Mouse (Mus musculus): Measurements from ENCODE around the gene Zc3hav1. TPM values are rescaled to one million over a fixed set of nuclear protein-coding genes. Genes with fewer than 3 reads are reported as not detected.
"Not testable (repeated sequence)": the region's sequence is repeated elsewhere in the genome, so short reads cannot be mapped to it uniquely, and the experiment has no call there.

The Zc3hav1 gene
- polyA plus RNA-seq, 1 experiment from 2014 or later = 1.5 TPM

GRCm38 (mm10) chr6:38358253-38359027 is 4.0 kb upstream of the Zc3hav1 start:
- 79% methylated on average over 8 of the region's 8 CpGs for WGBS
- H3K36me3 ChIP-seq = no peaks in the 10 kb centered on the region
- H3K4me3 ChIP-seq = no peak overlapping the region
- no peak overlapping the region for H3K27ac ChIP-seq
- H3K4me1 ChIP-seq = peaks cover 23% of the 10 kb centered on the region
- no peaks in the 10 kb centered on the region for H3K9me3 ChIP-seq (replicated peaks)
- DNase-seq (ENCODE audit: low spot score) = no peak
- peaks cover 49% of the 10 kb centered on the region for H3K27me3 ChIP-seq (ENCODE audit: low read depth, poor library complexity, severe bottlenecking)

DNA sequence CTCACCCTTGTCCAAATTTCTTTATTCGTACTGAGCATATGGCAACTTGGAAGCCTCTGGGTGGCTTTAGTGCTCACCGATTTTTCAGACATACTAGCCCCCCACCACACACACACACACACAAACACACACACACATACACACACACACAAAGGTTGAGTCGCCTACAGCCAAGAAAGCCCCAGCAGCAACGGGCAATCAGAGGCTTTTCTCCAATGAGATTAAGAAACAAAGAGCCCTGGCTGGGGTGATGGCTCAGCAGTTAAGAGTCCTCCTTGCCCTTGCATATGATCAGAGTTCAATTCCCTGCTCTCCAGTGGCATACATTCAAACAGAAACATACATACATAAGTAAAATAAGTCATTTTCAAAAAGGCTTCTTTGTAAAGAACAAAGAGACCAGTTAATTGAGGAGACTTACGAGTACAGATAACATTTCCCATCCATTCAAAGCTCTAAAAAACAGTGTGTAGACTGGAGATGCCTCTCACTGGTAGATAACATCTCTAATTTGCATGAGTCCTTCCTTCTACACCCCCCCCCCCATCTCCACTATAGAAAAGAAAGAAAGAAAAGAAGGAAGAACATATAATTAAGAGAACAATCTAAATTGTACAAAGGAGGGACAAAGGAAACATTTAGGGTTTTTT is 3.3 kb upstream of the Zc3hav1 start:
- WGBS = 61% methylated on average over 5 of the region's 5 CpGs
- Histone ChIP-seq H3K27me3 (ENCODE audit: low read depth, poor library complexity, severe bottlenecking) (peaks cover 56% of the 10 kb centered on the region), H3K4me1 (peaks cover 26% of the 10 kb centered on the region), H3K4me3 (no peak overlapping the region), H3K9me3 (replicated peaks) (no peaks in the 10 kb centered on the region), H3K36me3 (no peaks in the 10 kb centered on the region), H3K27ac (no peak overlapping the region)
- DNase-seq (ENCODE audit: low spot score) = no peak

GRCm38 (mm10) chr6:38356661-38357433 is 2.4 kb upstream of the Zc3hav1 start:
- Histone ChIP-seq H3K4me1 (peaks cover 26% of the 10 kb centered on the region), H3K27me3 (ENCODE audit: low read depth, poor library complexity, severe bottlenecking) (peaks cover 65% of the 10 kb centered on the region)
- H3K9me3 ChIP-seq (replicated peaks); H3K36me3 ChIP-seq; H3K4me3 ChIP-seq; DNase-seq (ENCODE audit: low spot score); H3K27ac ChIP-seq: not testable (repeated sequence)
- WGBS = 81% methylated on average over 15 of the region's 15 CpGs

DNA sequence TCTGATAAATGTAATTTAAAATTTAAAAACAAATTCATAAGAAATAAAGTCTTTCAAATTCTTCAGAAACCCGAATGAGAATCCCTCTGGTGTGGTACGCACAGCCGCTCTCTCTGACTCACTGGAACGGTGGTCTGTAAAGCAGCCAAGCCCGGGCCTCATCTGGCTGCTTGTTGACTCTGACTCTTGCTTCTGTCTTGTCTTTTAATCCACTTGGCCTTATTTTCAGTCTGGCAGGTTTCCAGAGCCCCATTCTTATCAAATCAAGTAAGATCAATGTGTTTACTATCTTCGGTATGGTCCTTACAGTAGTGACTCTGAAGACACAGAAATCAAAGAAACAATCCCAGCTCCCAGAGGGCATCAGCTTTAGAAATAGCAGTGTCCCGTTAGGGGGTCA is 1.5 kb upstream of the Zc3hav1 start:
- no peak for DNase-seq (ENCODE audit: low spot score)
- Histone ChIP-seq H3K27ac (no peak overlapping the region), H3K9me3 (replicated peaks) (no peaks in the 10 kb centered on the region), H3K27me3 (ENCODE audit: low read depth, poor library complexity, severe bottlenecking) (peaks cover 75% of the 10 kb centered on the region), H3K4me1 (peaks cover 26% of the 10 kb centered on the region), H3K4me3 (no peak overlapping the region), H3K36me3 (no peaks in the 10 kb centered on the region)
- 10% methylated on average over 7 of the region's 7 CpGs for whole genome bisulfite sequencing

DNA sequence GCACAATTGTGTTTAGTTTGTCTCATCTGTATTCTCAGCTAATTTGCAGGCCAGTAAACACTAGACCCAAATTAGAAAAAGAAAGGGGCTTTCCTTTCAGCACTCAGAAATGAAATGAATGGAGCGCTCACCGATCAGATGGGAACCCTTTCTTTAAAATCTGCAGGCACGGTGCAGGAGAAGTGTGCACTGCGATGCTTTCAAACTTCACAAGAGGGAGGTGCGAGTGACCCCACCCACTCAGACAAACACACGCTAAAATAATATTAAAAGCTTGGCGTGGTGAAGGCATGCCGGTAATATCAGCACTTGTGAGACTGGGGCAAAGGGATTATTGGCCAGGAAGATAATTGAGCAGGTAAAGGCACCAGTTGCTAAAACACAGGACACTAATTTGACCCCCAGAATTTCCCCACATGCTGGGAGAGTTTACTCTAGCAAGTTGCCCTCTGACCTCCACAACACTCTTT is 986 bp upstream of the Zc3hav1 start:
- Histone ChIP-seq H3K4me1 (peaks cover 26% of the 10 kb centered on the region), H3K27ac (no peak overlapping the region), H3K27me3 (ENCODE audit: low read depth, poor library complexity, severe bottlenecking) (peaks cover 80% of the 10 kb centered on the region), H3K4me3 (no peak overlapping the region), H3K36me3 (no peaks in the 10 kb centered on the region), H3K9me3 (replicated peaks) (no peaks in the 10 kb centered on the region)
- 4% methylated on average over 8 of the region's 8 CpGs for WGBS
- no peak for DNase-seq (ENCODE audit: low spot score)

DNA sequence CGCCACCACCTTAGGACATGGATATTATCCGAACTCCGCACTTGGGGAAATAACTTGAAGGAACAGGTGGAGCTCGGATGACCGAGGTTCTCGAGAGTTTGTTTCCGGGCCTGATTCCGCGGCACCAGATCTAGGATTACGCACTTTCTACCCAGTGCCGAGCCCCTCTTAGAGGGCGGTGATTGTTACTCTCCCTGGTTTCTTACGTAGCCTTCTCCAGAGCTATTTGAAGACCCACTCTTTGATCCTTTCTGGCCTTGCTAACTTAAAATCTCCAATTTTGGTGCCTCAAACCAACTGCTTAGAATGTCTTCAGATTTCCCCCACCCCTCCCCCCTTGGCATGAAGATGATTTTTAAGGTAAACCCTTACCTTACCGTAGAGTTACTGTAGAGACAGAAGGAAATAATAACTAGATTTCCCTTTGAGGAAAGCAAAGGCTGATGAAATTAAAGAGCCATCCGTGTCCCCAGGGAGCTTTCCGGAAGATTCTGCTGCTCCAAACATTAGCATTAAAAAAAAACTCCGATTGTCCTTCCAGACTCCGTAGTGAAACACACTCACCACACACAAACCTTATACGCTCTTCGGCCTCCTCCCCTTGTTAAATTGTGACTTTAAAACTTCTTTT is 435 bp upstream of the Zc3hav1 start:
- peak overlapping the region; percentile 59 for H3K4me3 ChIP-seq
- 2% methylated on average over 20 of the region's 20 CpGs for WGBS
- peaks cover 26% of the 10 kb centered on the region for H3K4me1 ChIP-seq
- H3K9me3 ChIP-seq (replicated peaks) = no peaks in the 10 kb centered on the region
- peaks cover 85% of the 10 kb centered on the region for H3K27me3 ChIP-seq (ENCODE audit: low read depth, poor library complexity, severe bottlenecking)
- H3K36me3 ChIP-seq = no peaks in the 10 kb centered on the region
- H3K27ac ChIP-seq = no peak overlapping the region
- no peak for DNase-seq (ENCODE audit: low spot score)

DNA sequence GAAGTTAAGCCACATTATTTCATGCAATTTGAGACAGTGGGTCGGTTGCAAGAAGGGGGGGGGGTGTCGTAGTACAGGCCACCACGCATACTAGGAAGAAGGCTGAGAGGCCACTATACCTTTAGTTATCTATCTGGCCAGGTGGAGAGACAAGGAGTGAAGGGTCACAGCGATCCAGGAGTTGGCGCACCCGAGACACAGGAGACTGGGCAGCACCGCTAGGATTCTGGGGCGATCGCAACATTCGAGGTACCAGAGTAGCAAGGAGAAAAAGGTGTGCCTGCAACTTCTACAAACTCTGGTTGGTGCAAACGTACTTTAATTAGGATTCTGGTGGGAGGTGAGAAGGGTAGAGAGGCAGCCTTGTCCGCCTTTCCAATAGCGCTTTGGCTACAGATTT is 1.2 kb downstream of the Zc3hav1 start:
- Histone ChIP-seq H3K4me3 (peak overlapping the region; percentile 59), H3K9me3 (replicated peaks) (no peaks in the 10 kb centered on the region), H3K27ac (no peak overlapping the region), H3K36me3 (no peaks in the 10 kb centered on the region), H3K27me3 (ENCODE audit: low read depth, poor library complexity, severe bottlenecking) (peaks cover 88% of the 10 kb centered on the region), H3K4me1 (peaks cover 26% of the 10 kb centered on the region)
- peak; percentile 44 for DNase-seq (ENCODE audit: low spot score)
- WGBS = 8% methylated on average over 13 of the region's 13 CpGs

DNA sequence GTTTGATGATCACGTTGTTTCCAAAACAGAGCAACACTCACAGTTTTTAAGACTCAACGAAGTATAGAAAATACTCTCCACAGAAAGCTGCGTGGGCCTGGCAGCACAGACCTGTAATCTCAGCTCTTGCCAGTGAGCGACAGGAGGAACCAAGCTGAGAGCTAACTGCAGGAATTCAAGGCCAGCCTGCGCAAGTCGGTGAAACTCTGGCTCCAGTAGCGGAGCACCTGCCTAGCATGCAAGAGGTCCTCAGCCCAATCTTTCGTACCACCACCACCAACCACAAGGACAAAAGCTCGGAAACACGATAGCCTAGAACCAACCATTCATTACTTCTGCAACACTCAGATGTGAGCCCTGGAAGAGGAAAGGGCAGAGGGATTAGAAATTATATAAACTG is 2.0 kb downstream of the Zc3hav1 start:
- Histone ChIP-seq H3K27ac (no peak overlapping the region), H3K27me3 (ENCODE audit: low read depth, poor library complexity, severe bottlenecking) (peaks cover 81% of the 10 kb centered on the region), H3K9me3 (replicated peaks) (no peaks in the 10 kb centered on the region), H3K36me3 (no peaks in the 10 kb centered on the region), H3K4me1 (peaks cover 26% of the 10 kb centered on the region), H3K4me3 (no peak overlapping the region)
- DNase-seq (ENCODE audit: low spot score) = peak; percentile 37
- WGBS = 13% methylated on average over 10 of the region's 10 CpGs

- DNase-seq (ENCODE audit: low spot score) = no peak
- WGBS = 52% methylated on average over 4 of the region's 4 CpGs
- Histone ChIP-seq H3K36me3 (no peaks in the 10 kb centered on the region), H3K4me1 (peaks cover 26% of the 10 kb centered on the region), H3K27ac (no peak overlapping the region), H3K9me3 (replicated peaks) (no peaks in the 10 kb centered on the region), H3K27me3 (ENCODE audit: low read depth, poor library complexity, severe bottlenecking) (peaks cover 76% of the 10 kb centered on the region), H3K4me3 (no peak overlapping the region)
Measured at GRCm38 (mm10) chr6:38351930-38352329, 2.5 kb downstream of the Zc3hav1 start.

DNA sequence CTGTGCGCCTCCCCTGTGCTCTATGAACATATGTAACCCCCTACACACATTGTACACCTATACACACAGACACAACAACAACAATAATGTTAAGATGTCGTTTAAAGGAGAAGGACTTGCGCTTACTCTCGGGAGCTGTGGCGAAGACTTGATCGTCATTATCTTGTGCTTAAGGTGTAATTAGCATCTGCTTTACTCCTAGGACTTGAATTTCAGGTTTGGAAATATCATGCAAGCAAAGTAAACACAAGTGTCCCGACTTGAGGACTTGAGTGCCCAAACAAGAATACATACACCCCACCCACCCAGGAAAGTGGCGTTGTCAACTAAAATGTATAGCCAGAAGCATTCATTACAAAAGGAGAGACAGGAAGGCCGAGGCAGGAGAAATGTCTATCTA is 4.6 kb downstream of the Zc3hav1 start:
- Histone ChIP-seq H3K4me1 (peaks cover 17% of the 10 kb centered on the region), H3K27me3 (ENCODE audit: low read depth, poor library complexity, severe bottlenecking) (peaks cover 55% of the 10 kb centered on the region), H3K9me3 (replicated peaks) (no peaks in the 10 kb centered on the region), H3K27ac (no peak overlapping the region), H3K4me3 (no peak overlapping the region), H3K36me3 (no peaks in the 10 kb centered on the region)
- WGBS = 77% methylated on average over 9 of the region's 9 CpGs
- no peak for DNase-seq (ENCODE audit: low spot score)

DNA sequence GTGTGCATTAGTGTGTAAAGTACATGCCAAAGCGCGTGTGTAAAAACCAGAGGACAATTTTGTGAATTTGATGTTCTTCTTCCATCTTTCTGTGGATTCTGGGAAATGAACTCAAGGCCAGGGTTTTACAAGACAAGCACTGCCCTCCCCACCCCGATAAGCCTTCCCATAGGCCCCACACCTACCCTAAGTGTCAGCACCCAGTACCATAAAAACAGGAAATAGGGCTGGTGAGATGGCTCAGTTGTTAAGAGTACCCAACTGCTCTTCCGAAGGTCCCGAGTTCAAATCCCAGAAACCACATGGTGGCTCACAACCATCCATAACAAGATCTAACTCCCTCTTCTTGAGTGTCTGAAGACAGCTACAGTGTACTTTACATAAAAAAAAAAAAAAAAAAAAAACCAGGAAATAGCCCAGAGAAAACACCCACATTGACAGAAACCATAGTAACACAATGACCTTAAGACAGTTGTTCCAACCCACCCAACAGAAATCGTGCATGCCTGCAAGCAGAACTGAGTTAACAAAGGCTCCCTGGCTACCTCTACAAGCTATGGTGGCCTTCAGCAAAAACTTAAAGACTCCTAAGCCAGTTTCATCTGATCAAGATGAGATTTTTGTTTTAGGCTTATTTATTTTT is 5.5 kb downstream of the Zc3hav1 start:
- WGBS = 93% methylated on average over 6 of the region's 6 CpGs
- DNase-seq (ENCODE audit: low spot score) = no peak
- peaks cover 46% of the 10 kb centered on the region for H3K27me3 ChIP-seq (ENCODE audit: low read depth, poor library complexity, severe bottlenecking)

GRCm38 (mm10) chr6:38347875-38348274 is 6.5 kb downstream of the Zc3hav1 start:
- no peak overlapping the region for H3K4me3 ChIP-seq
- no peaks in the 10 kb centered on the region for H3K4me1 ChIP-seq
- H3K27me3 ChIP-seq (ENCODE audit: low read depth, poor library complexity, severe bottlenecking) = peaks cover 38% of the 10 kb centered on the region
- H3K27ac ChIP-seq = no peak overlapping the region
- H3K36me3 ChIP-seq = no peaks in the 10 kb centered on the region
- WGBS = 81% methylated on average over 5 of the region's 5 CpGs
- DNase-seq (ENCODE audit: low spot score) = no peak
- no peaks in the 10 kb centered on the region for H3K9me3 ChIP-seq (replicated peaks)

More for the DNA sequence above, 5.5 kb downstream of the Zc3hav1 start:
- H3K27ac ChIP-seq = no peak overlapping the region
- H3K9me3 ChIP-seq (replicated peaks) = no peaks in the 10 kb centered on the region
- H3K4me3 ChIP-seq = no peak overlapping the region
- no peaks in the 10 kb centered on the region for H3K36me3 ChIP-seq
- peaks cover 8% of the 10 kb centered on the region for H3K4me1 ChIP-seq

Data from limb, embryonic 10.5 days (tissue).